Comparison of ENCODE assay signal across 28 mouse cellular contexts in genomic region chr1:156428434-156428833, GRCm38 (mm10). TPM values are rescaled to one million over a fixed set of nuclear protein-coding genes. Genes with fewer than 3 reads are reported as not detected.
A peak's percentile ranks its signal among the peaks of the same experiment; 100 is the strongest.
DNase-seq lines count a peak whose midpoint lies in the region; ATAC-seq and TF ChIP-seq lines count a peak whose summit lies in the region.
"Had no signal": no experiment of that assay in that cellular context is flagged by ENCODE, and none has a peak within 500 bp of the region (broad histone marks: within the 10 kb centered on the region; RNA-seq: fewer than 3 reads in every experiment).

No protein-coding gene starts in this region.

- H3K9me3 ChIP-seq in hindbrain, postnatal 0 days (ENCODE audit: low read length) = no peaks in the 10 kb centered on the region
- no peaks in the 10 kb centered on the region for H3K9me3 ChIP-seq in hindbrain, embryonic 11.5 days (ENCODE audit: control insufficient read depth, low read length)
- H3K9me3 ChIP-seq in midbrain, postnatal 0 days (ENCODE audit: low read length) = no peaks in the 10 kb centered on the region
- no peaks in the 10 kb centered on the region for H3K9me3 ChIP-seq in midbrain, embryonic 10.5 days (replicated peaks)
- H3K9me3 ChIP-seq: embryonic facial prominence, embryonic 12.5 days; embryonic facial prominence, embryonic 15.5 days; forebrain, embryonic 15.5 days; G1E; heart, embryonic 12.5 days; heart, embryonic 15.5 days; hindbrain, embryonic 12.5 days; intestine, embryonic 15.5 days had no signal

- peak; percentile 81 for ATAC-seq in hindbrain, postnatal 0 days
- no peak for ATAC-seq in hindbrain, embryonic 11.5 days (ENCODE audit: low FRiP score)
- ATAC-seq in midbrain, postnatal 0 days (ENCODE audit: low FRiP score) = no peak; the same call in 1 of the 2 replicates
- ATAC-seq: forebrain, embryonic 15.5 days; intestine, embryonic 15.5 days; Patski had no signal

- no peak overlapping the region for H3K4me3 ChIP-seq in hindbrain, postnatal 0 days (ENCODE audit: low read length)
- H3K4me3 ChIP-seq in hindbrain, embryonic 11.5 days (ENCODE audit: low read depth, low read length) = no peak overlapping the region
- no peak overlapping the region for H3K4me3 ChIP-seq in midbrain, postnatal 0 days (ENCODE audit: low read depth, low read length)
- H3K4me3 ChIP-seq in midbrain, embryonic 10.5 days = no peak overlapping the region
- H3K4me3 ChIP-seq: embryonic facial prominence, embryonic 12.5 days; embryonic facial prominence, embryonic 15.5 days; forebrain, embryonic 15.5 days; heart, embryonic 12.5 days; heart, embryonic 15.5 days; hindbrain, embryonic 12.5 days; intestine, embryonic 15.5 days had no signal

- WGBS in hindbrain, postnatal 0 days = 67% methylated on average over 6 of the region's 6 CpGs
- WGBS in hindbrain, embryonic 11.5 days = 90% methylated on average over 6 of the region's 6 CpGs
- whole genome bisulfite sequencing in midbrain, postnatal 0 days = 67% methylated on average over 6 of the region's 6 CpGs
- WGBS in midbrain, embryonic 10.5 days = 94% methylated on average over 6 of the region's 6 CpGs

- H3K27me3 ChIP-seq in hindbrain, postnatal 0 days (ENCODE audit: insufficient read depth, low read length) = no peaks in the 10 kb centered on the region
- H3K27me3 ChIP-seq in hindbrain, embryonic 11.5 days (ENCODE audit: control insufficient read depth, insufficient read depth, low read length) = no peaks in the 10 kb centered on the region
- no peaks in the 10 kb centered on the region for H3K27me3 ChIP-seq in midbrain, postnatal 0 days (ENCODE audit: insufficient read depth, low read length)
- H3K27me3 ChIP-seq in midbrain, embryonic 10.5 days (ENCODE audit: low read depth, poor library complexity, severe bottlenecking) = no peaks in the 10 kb centered on the region
- H3K27me3 ChIP-seq: CH12.LX; embryonic facial prominence, embryonic 12.5 days; embryonic facial prominence, embryonic 15.5 days; forebrain, embryonic 15.5 days; heart, embryonic 12.5 days; heart, embryonic 15.5 days; hindbrain, embryonic 12.5 days; intestine, embryonic 15.5 days; Patski had no signal

- H3K36me3 ChIP-seq in hindbrain, postnatal 0 days (ENCODE audit: insufficient read depth, low read length) = no peaks in the 10 kb centered on the region; the same call in 1 of the 2 replicates
- 0 out of 2 replicates have a peak, but pooled peaks cover 2% of the 10 kb centered on the region for H3K36me3 ChIP-seq in hindbrain, embryonic 11.5 days (ENCODE audit: control insufficient read depth, insufficient read depth, low read length)
- no peaks in the 10 kb centered on the region for H3K36me3 ChIP-seq in midbrain, postnatal 0 days (ENCODE audit: insufficient read depth, low read length)
- H3K36me3 ChIP-seq in midbrain, embryonic 10.5 days = peaks cover 55% of the 10 kb centered on the region
- H3K36me3 ChIP-seq: intestine, embryonic 15.5 days had no signal

- H3K27ac ChIP-seq in hindbrain, postnatal 0 days = peak overlapping the region; percentile 63
- H3K27ac ChIP-seq in hindbrain, embryonic 11.5 days (ENCODE audit: low read depth, low read length) = no peak overlapping the region
- H3K27ac ChIP-seq in midbrain, postnatal 0 days (ENCODE audit: low read depth, low read length) = peak overlapping the region; percentile 57; the same call in 1 of the 2 replicates
- no peak overlapping the region for H3K27ac ChIP-seq in midbrain, embryonic 10.5 days (replicated peaks)
- H3K27ac ChIP-seq: embryonic facial prominence, embryonic 12.5 days; embryonic facial prominence, embryonic 15.5 days; forebrain, embryonic 15.5 days; heart, embryonic 15.5 days; hindbrain, embryonic 12.5 days; intestine, embryonic 15.5 days had no signal

- H3K4me2 ChIP-seq in hindbrain, postnatal 0 days (ENCODE audit: low read depth, low read length) = no peak overlapping the region
- no peak overlapping the region for H3K4me2 ChIP-seq in hindbrain, embryonic 11.5 days (replicated peaks; ENCODE audit: low read depth, low read length)
- no peak overlapping the region for H3K4me2 ChIP-seq in midbrain, postnatal 0 days (ENCODE audit: low read depth, low read length, poor library complexity, severe bottlenecking)
- H3K4me2 ChIP-seq: embryonic facial prominence, embryonic 12.5 days; embryonic facial prominence, embryonic 15.5 days; forebrain, embryonic 15.5 days; heart, embryonic 12.5 days; heart, embryonic 15.5 days; hindbrain, embryonic 12.5 days; intestine, embryonic 15.5 days had no signal

- H3K9ac ChIP-seq in hindbrain, postnatal 0 days (replicated peaks; ENCODE audit: low read length) = no peak overlapping the region
- H3K9ac ChIP-seq in hindbrain, embryonic 11.5 days (ENCODE audit: low read depth, low read length) = no peak overlapping the region
- no peak overlapping the region for H3K9ac ChIP-seq in midbrain, postnatal 0 days (replicated peaks; ENCODE audit: low read length, poor library complexity, severe bottlenecking)
- H3K9ac ChIP-seq: embryonic facial prominence, embryonic 12.5 days; embryonic facial prominence, embryonic 15.5 days; forebrain, embryonic 15.5 days; heart, embryonic 12.5 days; heart, embryonic 15.5 days; hindbrain, embryonic 12.5 days; intestine, embryonic 15.5 days had no signal

- peak; percentile 74 for DNase-seq in heart, adult 11 months
- no peak for DNase-seq in heart, adult 8-10 months (ENCODE audit: low spot score)
- peak; percentile 70 for DNase-seq in hindbrain, postnatal 0 days (ENCODE audit: low spot score)
- DNase-seq in hindbrain, embryonic 11.5 days (ENCODE audit: low spot score) = no peak
- peak; percentile 76 for DNase-seq in midbrain, postnatal 0 days (ENCODE audit: low spot score)
- DNase-seq in midbrain, embryonic 10.5 days (ENCODE audit: low spot score) = no peak
- DNase-seq in brain, embryonic 14.5 days (ENCODE audit: low read depth) = peak; percentile 39
- DNase-seq: adrenal gland, postnatal 10 days; adrenal gland, postnatal 36 days; B cell, adult 2 months; cerebellum, adult 11 months; cerebellum, adult 9-11 months; cerebellum, postnatal 25 days; gastrocnemius, postnatal 10 days; gastrocnemius, postnatal 36 days; heart, postnatal 10 days; heart, postnatal 36 days had no signal

- no peak for TF ChIP-seq POLR2A in brain, embryonic 14.5 days (IDR thresholded peaks at IDR 0.05; ENCODE audit: borderline replicate concordance, extremely low read depth, insufficient read depth, insufficient read length, poor library complexity, severe bottlenecking)

- TF ChIP-seq CTCF in hindbrain, postnatal 0 days (IDR thresholded peaks at IDR 0.05; ENCODE audit: low read depth) = no peak
- no peak for TF ChIP-seq CTCF in midbrain, postnatal 0 days (IDR thresholded peaks at IDR 0.05)
- TF ChIP-seq CTCF in brain, embryonic 14.5 days (IDR thresholded peaks at IDR 0.05; ENCODE audit: borderline replicate concordance, extremely low read depth, insufficient read depth, insufficient read length) = no peak

- no peaks in the 10 kb centered on the region for H3K4me1 ChIP-seq in hindbrain, postnatal 0 days (ENCODE audit: insufficient read depth, low read length)
- H3K4me1 ChIP-seq in hindbrain, embryonic 11.5 days (replicated peaks; ENCODE audit: control insufficient read depth, insufficient read depth, low read length) = no peaks in the 10 kb centered on the region
- H3K4me1 ChIP-seq in midbrain, postnatal 0 days (ENCODE audit: insufficient read depth, low read length) = no peaks in the 10 kb centered on the region
- no peaks in the 10 kb centered on the region for H3K4me1 ChIP-seq in midbrain, embryonic 10.5 days
- H3K4me1 ChIP-seq: embryonic facial prominence, embryonic 12.5 days; embryonic facial prominence, embryonic 15.5 days; forebrain, embryonic 15.5 days; heart, embryonic 12.5 days; heart, embryonic 15.5 days; hindbrain, embryonic 12.5 days; intestine, embryonic 15.5 days had no signal

RNA-seq across cellular contexts. Expression of gene Axdnd1, which starts 7.5 kb away (rescaled TPM):
- total RNA-seq in heart, adult 8-10 months (2022) = not detected
- total RNA-seq in hindbrain, postnatal 0 days (2014; rRNA removed) = 0.16 TPM in 1 of 2 replicates, not detected in the other
- polyA plus RNA-seq in hindbrain, postnatal 0 days (2015; fragmentation: Nextera tagmentation; extraction: Ambion mirVana) = 0.33 and 0.40 TPM in 2 replicates
- 0.28 TPM in 1 of 2 replicates, not detected in the other for polyA plus RNA-seq in hindbrain, embryonic 11.5 days (2014; fragmentation: Nextera tagmentation; extraction: Ambion mirVana)
- not detected in 2 replicates for total RNA-seq in midbrain, postnatal 0 days (2014; rRNA removed)
- polyA plus RNA-seq in midbrain, postnatal 0 days (2015; fragmentation: Nextera tagmentation; extraction: Ambion mirVana) = 0.11 and 0.56 TPM in 2 replicates
- 0.09 and 0.12 TPM in 2 replicates for polyA plus RNA-seq in midbrain, embryonic 10.5 days (2016; fragmentation: Nextera tagmentation; extraction: Ambion mirVana)
- polyA plus RNA-seq in brain, embryonic 14.5 days (2012; rRNA removed) = 0.15 and 0.19 TPM in 2 replicates
- total RNA-seq: CH12.LX; gastrocnemius, adult 18-20 months; heart, postnatal 36 days had no signal
- polyA plus RNA-seq: embryonic facial prominence, embryonic 15.5 days; G1E had no signal

RNA-seq across cellular contexts. Expression of gene Soat1, which starts 45.7 kb away (rescaled TPM):
- total RNA-seq in heart, adult 8-10 months (2022) = 1 to 10 TPM; 4.7 to 7.6 (median 6.2) TPM
- 35.8 and 63.9 TPM in 2 replicates for total RNA-seq in hindbrain, postnatal 0 days (2014; rRNA removed)
- 11.1 and 16.2 TPM in 2 replicates for polyA plus RNA-seq in hindbrain, postnatal 0 days (2015; fragmentation: Nextera tagmentation; extraction: Ambion mirVana)
- 18.2 and 25.7 TPM in 2 replicates for polyA plus RNA-seq in hindbrain, embryonic 11.5 days (2014; fragmentation: Nextera tagmentation; extraction: Ambion mirVana)
- total RNA-seq in midbrain, postnatal 0 days (2014; rRNA removed) = 24.8 TPM in 2 replicates
- polyA plus RNA-seq in midbrain, postnatal 0 days (2015; fragmentation: Nextera tagmentation; extraction: Ambion mirVana) = 10.3 and 11.8 TPM in 2 replicates
- polyA plus RNA-seq in midbrain, embryonic 10.5 days (2016; fragmentation: Nextera tagmentation; extraction: Ambion mirVana) = 26.3 and 29.4 TPM in 2 replicates
- polyA plus RNA-seq in brain, embryonic 14.5 days (2012; rRNA removed) = 13.0 and 13.4 TPM in 2 replicates

Comparison
In these comparisons a context has a peak if more than half of its experiments do, and no peak if none do; other contexts are left out.
1. DNase-seq: peak in heart, adult 11 months (single experiment), hindbrain, postnatal 0 days (single experiment), midbrain, postnatal 0 days (single experiment) and brain, embryonic 14.5 days (single experiment); none in heart, adult 8-10 months (single experiment), hindbrain, embryonic 11.5 days (single experiment) and midbrain, embryonic 10.5 days (single experiment).
2. H3K27ac ChIP-seq: peak in hindbrain, postnatal 0 days (single experiment) and midbrain, postnatal 0 days (single experiment); none in hindbrain, embryonic 11.5 days (single experiment) and midbrain, embryonic 10.5 days (single experiment).